ENCODE assay signal across 8 mouse cellular contexts in genomic region chr8:71670621-71671548, GRCm38 (mm10). TPM values are rescaled to one million over a fixed set of nuclear protein-coding genes. Genes with fewer than 3 reads are reported as not detected.
DNase-seq lines count a peak whose midpoint lies in the region; ATAC-seq lines count a peak whose summit lies in the region.

No protein-coding gene starts in this region.

- peaks cover 53% of the 10 kb centered on the region for H3K4me1 ChIP-seq in forebrain, embryonic 13.5 days
- peaks cover 37% of the 10 kb centered on the region for H3K4me1 ChIP-seq in intestine, embryonic 16.5 days (ENCODE audit: control insufficient read depth, insufficient read depth, low read length)
- H3K4me1 ChIP-seq in limb, embryonic 15.5 days, result peaks cover 36% of the 10 kb centered on the region

- H3K4me3 ChIP-seq in forebrain, embryonic 13.5 days, result peak overlapping the region; percentile 85
- peak overlapping the region; percentile 58 for H3K4me3 ChIP-seq in intestine, embryonic 16.5 days (ENCODE audit: low read length)
- H3K4me3 ChIP-seq in limb, embryonic 15.5 days, result peak overlapping the region; percentile 49

- DNase-seq in kidney, adult 9 months, result peak; percentile 44
- DNase-seq in kidney, adult 18-20 months, result no peak
- DNase-seq in brain, embryonic 18.5 days (ENCODE audit: low read depth, low spot score), result peak; percentile 70
- DNase-seq in retina, embryonic 14.5 days (ENCODE audit: low spot score), result peak; percentile 82

- ATAC-seq in forebrain, embryonic 13.5 days, result peak; percentile 72
- ATAC-seq in intestine, embryonic 16.5 days, result peak; percentile 31
- ATAC-seq in limb, embryonic 15.5 days (ENCODE audit: insufficient number of reproducible peaks, low FRiP score, low TSS enrichment, low read depth), result peak; percentile 2; the same call in 1 of the 2 replicates
- ATAC-seq in erythroid progenitor cell, adult 5-6 weeks (replicated peaks; ENCODE audit: low FRiP score, poor library complexity, severe bottlenecking), result no peak

- H3K36me3 ChIP-seq in forebrain, embryonic 13.5 days (ENCODE audit: poor library complexity, severe bottlenecking), result no peaks in the 10 kb centered on the region
- H3K36me3 ChIP-seq in intestine, embryonic 16.5 days (ENCODE audit: control insufficient read depth, insufficient read depth, low read length), result no peaks in the 10 kb centered on the region
- H3K36me3 ChIP-seq in limb, embryonic 15.5 days, result no peaks in the 10 kb centered on the region

- WGBS in forebrain, embryonic 13.5 days, result under 1% methylated on average over 62 of the region's 64 CpGs
- WGBS in intestine, embryonic 16.5 days, result under 1% methylated on average over 63 of the region's 64 CpGs
- under 1% methylated on average over 54 of the region's 64 CpGs for WGBS in limb, embryonic 15.5 days

- H3K9me3 ChIP-seq in forebrain, embryonic 13.5 days (replicated peaks), result no peaks in the 10 kb centered on the region
- no peaks in the 10 kb centered on the region for H3K9me3 ChIP-seq in intestine, embryonic 16.5 days (ENCODE audit: control insufficient read depth, low read length)
- H3K9me3 ChIP-seq in limb, embryonic 15.5 days, result no peaks in the 10 kb centered on the region

- H3K9ac ChIP-seq in forebrain, embryonic 13.5 days, result peak overlapping the region; percentile 77
- H3K9ac ChIP-seq in intestine, embryonic 16.5 days (ENCODE audit: low read depth, low read length), result peak overlapping the region; percentile 36
- no peak overlapping the region for H3K9ac ChIP-seq in limb, embryonic 15.5 days

- peak overlapping the region; percentile 97 for H3K4me2 ChIP-seq in forebrain, embryonic 13.5 days
- H3K4me2 ChIP-seq in intestine, embryonic 16.5 days (ENCODE audit: low read depth, low read length), result peak overlapping the region; percentile 97
- peak overlapping the region; percentile 96 for H3K4me2 ChIP-seq in limb, embryonic 15.5 days

- peaks cover 37% of the 10 kb centered on the region for H3K27me3 ChIP-seq in forebrain, embryonic 13.5 days
- H3K27me3 ChIP-seq in intestine, embryonic 16.5 days (replicated peaks; ENCODE audit: control insufficient read depth, insufficient read depth, low read length), result peaks cover 12% of the 10 kb centered on the region; the same call in 1 of the 2 replicates
- H3K27me3 ChIP-seq in limb, embryonic 15.5 days, result peaks cover 67% of the 10 kb centered on the region

- H3K27ac ChIP-seq in forebrain, embryonic 13.5 days, result peak overlapping the region; percentile 88
- H3K27ac ChIP-seq in intestine, embryonic 16.5 days (ENCODE audit: low read length), result no peak overlapping the region
- no peak overlapping the region for H3K27ac ChIP-seq in limb, embryonic 15.5 days

RNA-seq across cellular contexts. Expression of gene Unc13a, which starts 0.7 kb away (rescaled TPM):
- 13.0 and 15.8 TPM in 2 replicates for polyA plus RNA-seq in forebrain, embryonic 13.5 days (2015; fragmentation: Nextera tagmentation; extraction: Ambion mirVana)
- polyA plus RNA-seq in intestine, embryonic 16.5 days (2015; fragmentation: Nextera tagmentation; extraction: Ambion mirVana), result 0.98 and 1.2 TPM in 2 replicates
- polyA plus RNA-seq in limb, embryonic 15.5 days (2015; fragmentation: Nextera tagmentation; extraction: Ambion mirVana), result 0.69 and 0.76 TPM in 2 replicates
- total RNA-seq in erythroid progenitor cell, adult 5-6 weeks (2015; ENCODE audit: low replicate concordance), result not detected in 2 replicates
- total RNA-seq in erythroid progenitor cell, adult 5-6 weeks (2017; ENCODE audit: low replicate concordance), result not detected in 2 replicates

RNA-seq across cellular contexts. Expression of gene Jak3, which starts 5.2 kb away (rescaled TPM):
- polyA plus RNA-seq in forebrain, embryonic 13.5 days (2015; fragmentation: Nextera tagmentation; extraction: Ambion mirVana), result 1.6 and 1.7 TPM in 2 replicates
- 11.5 and 13.5 TPM in 2 replicates for polyA plus RNA-seq in intestine, embryonic 16.5 days (2015; fragmentation: Nextera tagmentation; extraction: Ambion mirVana)
- polyA plus RNA-seq in limb, embryonic 15.5 days (2015; fragmentation: Nextera tagmentation; extraction: Ambion mirVana), result 5.3 and 6.4 TPM in 2 replicates
- total RNA-seq in erythroid progenitor cell, adult 5-6 weeks (2015; ENCODE audit: low replicate concordance), result 2.1 and 5.4 TPM in 2 replicates
- 0.68 and 0.90 TPM in 2 replicates for total RNA-seq in erythroid progenitor cell, adult 5-6 weeks (2017; ENCODE audit: low replicate concordance)

RNA-seq across cellular contexts. Expression of gene Insl3, which starts 18.1 kb away (rescaled TPM):
- polyA plus RNA-seq in forebrain, embryonic 13.5 days (2015; fragmentation: Nextera tagmentation; extraction: Ambion mirVana), result 0.47 TPM in 1 of 2 replicates, not detected in the other
- 2.4 and 2.5 TPM in 2 replicates for polyA plus RNA-seq in intestine, embryonic 16.5 days (2015; fragmentation: Nextera tagmentation; extraction: Ambion mirVana)
- polyA plus RNA-seq in limb, embryonic 15.5 days (2015; fragmentation: Nextera tagmentation; extraction: Ambion mirVana), result 0.63 and 0.96 TPM in 2 replicates
- total RNA-seq in erythroid progenitor cell, adult 5-6 weeks (2015; ENCODE audit: low replicate concordance), result 3.6 TPM in 1 of 2 replicates, not detected in the other
- not detected in 2 replicates for total RNA-seq in erythroid progenitor cell, adult 5-6 weeks (2017; ENCODE audit: low replicate concordance)

RNA-seq across cellular contexts. Expression of gene B3gnt3, which starts 30.7 kb away (rescaled TPM):
- 0.33 and 0.44 TPM in 2 replicates for polyA plus RNA-seq in forebrain, embryonic 13.5 days (2015; fragmentation: Nextera tagmentation; extraction: Ambion mirVana)
- 19.2 and 20.9 TPM in 2 replicates for polyA plus RNA-seq in intestine, embryonic 16.5 days (2015; fragmentation: Nextera tagmentation; extraction: Ambion mirVana)
- polyA plus RNA-seq in limb, embryonic 15.5 days (2015; fragmentation: Nextera tagmentation; extraction: Ambion mirVana), result 1.7 and 2.6 TPM in 2 replicates
- 12.2 and 12.3 TPM in 2 replicates for total RNA-seq in erythroid progenitor cell, adult 5-6 weeks (2015; ENCODE audit: low replicate concordance)
- total RNA-seq in erythroid progenitor cell, adult 5-6 weeks (2017; ENCODE audit: low replicate concordance), result 10.9 and 14.4 TPM in 2 replicates

RNA-seq across cellular contexts. Expression of gene Fcho1, which starts 54.6 kb away (rescaled TPM):
- 39.6 and 47.2 TPM in 2 replicates for polyA plus RNA-seq in forebrain, embryonic 13.5 days (2015; fragmentation: Nextera tagmentation; extraction: Ambion mirVana)
- polyA plus RNA-seq in intestine, embryonic 16.5 days (2015; fragmentation: Nextera tagmentation; extraction: Ambion mirVana), result 5.0 and 6.4 TPM in 2 replicates
- polyA plus RNA-seq in limb, embryonic 15.5 days (2015; fragmentation: Nextera tagmentation; extraction: Ambion mirVana), result 7.7 and 8.9 TPM in 2 replicates
- 152 and 165 TPM in 2 replicates for total RNA-seq in erythroid progenitor cell, adult 5-6 weeks (2015; ENCODE audit: low replicate concordance)
- 245 and 276 TPM in 2 replicates for total RNA-seq in erythroid progenitor cell, adult 5-6 weeks (2017; ENCODE audit: low replicate concordance)
